Mouse (Mus musculus) olfactory bulb, adult 2 months (tissue): ENCODE measurements around the gene Grhl3. TPM values are rescaled to one million over a fixed set of nuclear protein-coding genes. Genes with fewer than 3 reads are reported as not detected.
"Not testable (repeated sequence)": the region's sequence is repeated elsewhere in the genome, so short reads cannot be mapped to it uniquely, and the experiment has no call there.

Source experiments
- H3K27ac ChIP-seq: fragments of 200-500 bp; 2 replicates; pipeline ENCODE4 v1.5.1; 2012; ENCODE audit warnings: low read depth, low read length; ENCODE audit not compliant: insufficient read depth
- H3K4me1 ChIP-seq: fragments of 200-500 bp; 2 replicates; pipeline ENCODE4 v1.6.1; 2012; ENCODE audit warnings: low read length; ENCODE audit not compliant: control insufficient read depth, insufficient read depth
- H3K4me3 ChIP-seq: fragments of 200-500 bp; 2 replicates; pipeline ENCODE4 v1.5.1; 2012; ENCODE audit warnings: mild to moderate bottlenecking, low read depth, low read length, moderate library complexity; ENCODE audit not compliant: insufficient read depth
- CTCF ChIP-seq: fragments of 200-500 bp; IDR thresholded peaks from 2 replicates; pipeline ENCODE4 v1.5.1; 2012; ENCODE audit warnings: low read depth, mild to moderate bottlenecking, low read length, moderate library complexity; ENCODE audit not compliant: insufficient read depth
- POLR2A ChIP-seq: fragments of 200-500 bp; IDR thresholded peaks from 2 replicates; pipeline ENCODE4 v1.6.1; 2012; ENCODE audit warnings: mild to moderate bottlenecking, low read depth, low read length, moderate library complexity; ENCODE audit not compliant: insufficient read depth
- WGBS: fragments of 180-500 bp; shearing (Covaris S2); methylation state at CpG from one replicate; pipeline ENCODE4 v1.1.7; 2018; 5-methylcytosine and 5-hydroxymethylcytosine counted together
- polyA plus RNA-seq: library from polyadenylated mRNA; stranded (reverse); fragments of >200 nt; gene quantifications from 2 replicates; pipeline ENCODE4 v1.2.4, GENCODE M21; 2012; ENCODE audit warnings: low replicate concordance; ENCODE audit not compliant: missing spikeins, insufficient read depth, insufficient read length

The Grhl3 gene
- not detected in 2 replicates for polyA plus RNA-seq

- Histone ChIP-seq H3K27ac (no peak within 1 kb of the TSS), H3K4me1 (peaks cover 40% of the 10 kb centered on the region), H3K4me3 (peak within 1 kb of the TSS; percentile 40)
- TF ChIP-seq CTCF (no peak), POLR2A (no peak)
- 2% methylated on average over 31 of the region's 31 CpGs for WGBS
Measured at GRCm38 (mm10) chr4:135573251-135573808, at the start of gene Grhl3. Grhl3 (minus strand) TSS chr4:135573630.

GRCm38 (mm10) chr4:135622290-135622689, 48.9 kb upstream of the Grhl3 start:
- Histone ChIP-seq H3K4me1 (no peaks in the 10 kb centered on the region), H3K27ac (no peak overlapping the region), H3K4me3 (no peak overlapping the region)
- 89% methylated on average over 10 of the region's 10 CpGs for WGBS
- TF ChIP-seq CTCF (no peak), POLR2A (no peak)

- H3K4me3 ChIP-seq, result no peak overlapping the region
- no peak overlapping the region for H3K27ac ChIP-seq
- WGBS, result 97% methylated on average over 3 of the region's 3 CpGs
- TF ChIP-seq CTCF (no peak), POLR2A (no peak)
- H3K4me1 ChIP-seq, result no peaks in the 10 kb centered on the region
Measured at GRCm38 (mm10) chr4:135620461-135620860, 47.0 kb upstream of the Grhl3 start.

- no peak overlapping the region for H3K27ac ChIP-seq
- TF ChIP-seq POLR2A, result no peak
- no peak for TF ChIP-seq CTCF
- 29% methylated on average over 16 of the region's 16 CpGs for WGBS
- H3K4me3 ChIP-seq, result no peak overlapping the region
- H3K4me1 ChIP-seq, result no peaks in the 10 kb centered on the region
Measured at GRCm38 (mm10) chr4:135617783-135618470, 44.5 kb upstream of the Grhl3 start.

- no peak overlapping the region for H3K4me3 ChIP-seq
- 56% methylated on average over 4 of the region's 4 CpGs for WGBS
- TF ChIP-seq CTCF (no peak), POLR2A (no peak)
- no peaks in the 10 kb centered on the region for H3K4me1 ChIP-seq
- H3K27ac ChIP-seq, result no peak overlapping the region
Measured at GRCm38 (mm10) chr4:135617038-135617437, 43.6 kb upstream of the Grhl3 start.

GRCm38 (mm10) chr4:135615307-135615706, 41.9 kb upstream of the Grhl3 start:
- not testable (repeated sequence) for H3K4me3 ChIP-seq

GRCm38 (mm10) chr4:135609986-135610385, 36.6 kb upstream of the Grhl3 start:
- H3K4me3 ChIP-seq, result no peak overlapping the region
- 65% methylated on average over 2 of the region's 2 CpGs for WGBS
- H3K27ac ChIP-seq, result no peak overlapping the region
- no peaks in the 10 kb centered on the region for H3K4me1 ChIP-seq
- no peak for TF ChIP-seq POLR2A
- no peak for TF ChIP-seq CTCF

More at GRCm38 (mm10) chr4:135615307-135615706, 41.9 kb upstream of the Grhl3 start:
- 78% methylated on average over 5 of the region's 5 CpGs for WGBS
- not testable (repeated sequence) for H3K4me1 ChIP-seq, H3K27ac ChIP-seq

GRCm38 (mm10) chr4:135607979-135608885, 34.8 kb upstream of the Grhl3 start:
- Histone ChIP-seq H3K4me3 (no peak overlapping the region), H3K4me1 (no peaks in the 10 kb centered on the region), H3K27ac (no peak overlapping the region)
- no peak for TF ChIP-seq CTCF
- TF ChIP-seq POLR2A, result no peak
- WGBS, result 79% methylated on average over 18 of the region's 18 CpGs

GRCm38 (mm10) chr4:135606271-135606670, 32.8 kb upstream of the Grhl3 start:
- Histone ChIP-seq H3K27ac (no peak overlapping the region), H3K4me3 (no peak overlapping the region), H3K4me1 (no peaks in the 10 kb centered on the region)
- TF ChIP-seq CTCF (no peak), POLR2A (no peak)
- WGBS, result 91% methylated on average over 7 of the region's 7 CpGs
